Mouse (Mus musculus) lung, postnatal 0 days (tissue): ENCODE data around the gene Tob1.

Experiments used
- CTCF ChIP-seq: IDR thresholded peaks from 2 replicates; pipeline ENCODE4 v1.5.1; 2016; ENCODE audit warnings: antibody characterized with exemption, mild to moderate bottlenecking
- EP300 ChIP-seq: IDR thresholded peaks from 2 replicates; pipeline ENCODE4 v1.6.1; 2016; ENCODE audit warnings: antibody characterized with exemption, mild to moderate bottlenecking, control low read depth

DNA sequence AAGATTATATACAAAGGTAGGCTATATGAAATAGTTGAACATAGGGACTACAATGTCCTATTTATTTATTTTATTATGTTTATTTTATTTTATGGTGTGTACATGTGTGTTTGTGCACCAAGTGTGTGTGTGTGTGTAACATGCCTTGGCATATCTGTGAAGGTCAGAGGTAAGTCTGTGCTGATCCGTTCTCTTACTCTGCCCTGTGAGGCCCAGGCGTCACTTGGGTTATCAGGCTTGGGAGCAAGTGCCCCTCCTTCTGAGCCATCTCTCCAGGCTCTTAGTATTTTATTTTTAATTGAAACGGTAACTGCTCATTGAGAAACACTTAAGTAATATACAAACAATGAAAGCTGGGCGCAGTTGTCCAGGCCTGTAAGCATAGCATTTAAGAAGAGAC lies 10.8 kb upstream of the Tob1 start:
- TF ChIP-seq CTCF (no peak), EP300 (no peak)
